Mouse (Mus musculus) MEL (cell line): ENCODE measurements around the gene 6030408B16Rik. TPM values are rescaled to one million over a fixed set of nuclear protein-coding genes. Genes with fewer than 3 reads are reported as not detected.

ENCODE experiments used
- DNase-seq: peaks from one replicate; pipeline ENCODE4 v3.0.0; 2011; ENCODE audit warnings: low read depth, low spot score
- H3K27ac ChIP-seq: 2 replicates; pipeline ENCODE4 v1.5.1; 2012; ENCODE audit warnings: low read depth, mild to moderate bottlenecking, control low read depth, low read length, moderate library complexity; ENCODE audit not compliant: control insufficient read depth
- H3K27me3 ChIP-seq, 2 experiments: fragments of 150-350 bp in 1 of 2; sonication (generic) in 1 of 2; 2 replicates each; pipeline ENCODE4 v1.6.1; 2012; ENCODE audit warnings: low read length in 2 of 2, mild to moderate bottlenecking in 2 of 2, improper control_type of control experiment in 1 of 2, moderate library complexity in 1 of 2; ENCODE audit not compliant: insufficient read depth in 2 of 2, control insufficient read depth in 1 of 2
- H3K36me3 ChIP-seq, 2 experiments: 2 replicates each; pipeline ENCODE4 v1.6.1; 2012 to 2014; ENCODE audit warnings: low read length in 2 of 2, improper control_type of control experiment in 1 of 2, inconsistent platforms in 1 of 2, mild to moderate bottlenecking in 1 of 2; ENCODE audit not compliant: insufficient read depth in 2 of 2, control insufficient read depth in 1 of 2
- H3K4me1 ChIP-seq, 2 experiments: fragments of 150-350 bp in 1 of 2; sonication (generic) in 1 of 2; 2 replicates each; pipeline ENCODE4 v1.6.1; 2012; ENCODE audit warnings: low read length in 2 of 2, improper control_type of control experiment in 1 of 2, mild to moderate bottlenecking in 1 of 2; ENCODE audit not compliant: insufficient read depth in 2 of 2, control insufficient read depth in 1 of 2
- H3K4me3 ChIP-seq, 2 experiments: fragments of 150-350 bp in 1 of 2; sonication (generic) in 1 of 2; 2 replicates each; pipeline ENCODE4 v1.5.1; 2012; ENCODE audit warnings: low read depth in 2 of 2, low read length in 2 of 2, mild to moderate bottlenecking in 2 of 2, moderate library complexity in 2 of 2, control low read depth in 1 of 2, improper control_type of control experiment in 1 of 2; ENCODE audit not compliant: control insufficient read depth in 1 of 2, insufficient read depth in 1 of 2
- H3K79me2 ChIP-seq: 2 replicates; pipeline ENCODE4 v1.6.1; 2012; ENCODE audit warnings: mild to moderate bottlenecking, low read length, moderate library complexity; ENCODE audit not compliant: control insufficient read depth, poor library complexity, insufficient read depth
- H3K9ac ChIP-seq: 2 replicates; pipeline ENCODE4 v1.6.1; 2012; ENCODE audit warnings: low read depth, mild to moderate bottlenecking, control low read depth, low read length, moderate library complexity; ENCODE audit not compliant: control insufficient read depth, poor library complexity, severe bottlenecking
- H3K9me3 ChIP-seq: fragments of 150-350 bp; sonication (generic); replicated peaks from 2 replicates; pipeline ENCODE4 v1.6.1; 2012; ENCODE audit warnings: mild to moderate bottlenecking, low read length, improper control_type of control experiment, moderate library complexity; ENCODE audit not compliant: insufficient read depth
- CHD2 ChIP-seq: IDR thresholded peaks from 2 replicates; pipeline ENCODE4 v1.6.1; 2011; ENCODE audit warnings: low read length, improper control_type of control experiment
- CTCF ChIP-seq, 3 experiments: IDR thresholded peaks in 2 of 3; conservative IDR thresholded peaks in 1 of 3; 2 replicates each; pipeline ENCODE4 v1.5.1; 2011 to 2012; ENCODE audit warnings: low read length in 3 of 3, low read depth in 2 of 3, mild to moderate bottlenecking in 2 of 3, improper control_type of control experiment in 1 of 3, inconsistent platforms in 1 of 3, mixed read lengths in 1 of 3, moderate library complexity in 1 of 3; ENCODE audit not compliant: control insufficient read depth in 1 of 3, insufficient read depth in 1 of 3, poor library complexity in 1 of 3, severe bottlenecking in 1 of 3
- E2F4 ChIP-seq: IDR thresholded peaks from 2 replicates; pipeline ENCODE4 v1.6.1; 2011; ENCODE audit warnings: low read depth, low read length, improper control_type of control experiment, borderline replicate concordance
- EP300 ChIP-seq, 2 experiments: IDR thresholded peaks; 2 replicates each; pipeline ENCODE4 v1.6.1; 2011; ENCODE audit warnings: improper control_type of control experiment in 2 of 2, low read length in 2 of 2, low read depth in 1 of 2, mild to moderate bottlenecking in 1 of 2
- ETS1 ChIP-seq: IDR thresholded peaks from 2 replicates; pipeline ENCODE4 v1.6.1; 2012; ENCODE audit warnings: low read depth, mild to moderate bottlenecking, inconsistent platforms, low read length, improper control_type of control experiment, moderate library complexity
- GATA1 ChIP-seq: IDR thresholded peaks from 2 replicates; pipeline ENCODE4 v1.6.1; 2011; ENCODE audit warnings: low read depth, low read length, improper control_type of control experiment
- HCFC1 ChIP-seq: IDR thresholded peaks from 2 replicates; pipeline ENCODE4 v1.6.1; 2012; ENCODE audit warnings: low read depth, mild to moderate bottlenecking, inconsistent platforms, low read length, improper control_type of control experiment, moderate library complexity
- JUND ChIP-seq: IDR thresholded peaks from 2 replicates; pipeline ENCODE4 v1.6.1; 2011; ENCODE audit warnings: low read depth, mild to moderate bottlenecking, improper control_type of control experiment, low read length
- MAFK ChIP-seq: IDR thresholded peaks from 2 replicates; pipeline ENCODE4 v1.6.1; 2011; ENCODE audit warnings: low read depth, mild to moderate bottlenecking, low read length, improper control_type of control experiment, borderline replicate concordance
- MAZ ChIP-seq: IDR thresholded peaks from 2 replicates; pipeline ENCODE4 v1.6.1; 2012; ENCODE audit warnings: low read depth, mild to moderate bottlenecking, inconsistent platforms, low read length, improper control_type of control experiment
- MEF2A ChIP-seq: IDR thresholded peaks from 2 replicates; pipeline ENCODE4 v1.6.1; 2014; ENCODE audit warnings: low read depth, mild to moderate bottlenecking, inconsistent platforms, low read length, improper control_type of control experiment; ENCODE audit not compliant: poor library complexity, insufficient replicate concordance, severe bottlenecking; ENCODE audit errors: extremely low read depth
- MXI1 ChIP-seq: IDR thresholded peaks from 2 replicates; pipeline ENCODE4 v1.6.1; 2011; ENCODE audit warnings: mild to moderate bottlenecking, low read depth, low read length, improper control_type of control experiment
- NELFE ChIP-seq: IDR thresholded peaks from 2 replicates; pipeline ENCODE4 v1.6.1; 2011; ENCODE audit warnings: low read depth, low read length, improper control_type of control experiment
- NRF1 ChIP-seq: IDR thresholded peaks from 2 replicates; pipeline ENCODE4 v1.6.1; 2014; ENCODE audit warnings: low read depth, mild to moderate bottlenecking, inconsistent platforms, low read length, improper control_type of control experiment, moderate library complexity; ENCODE audit not compliant: poor library complexity, insufficient read depth, severe bottlenecking
- POLR2A ChIP-seq, 2 experiments: IDR thresholded peaks; 2 replicates each; pipeline ENCODE4 v1.6.1; 2011 to 2012; ENCODE audit warnings: low read length in 2 of 2, mild to moderate bottlenecking in 2 of 2, control low read depth in 1 of 2, improper control_type of control experiment in 1 of 2, low read depth in 1 of 2, moderate library complexity in 1 of 2; ENCODE audit not compliant: control insufficient read depth in 1 of 2, insufficient read depth in 1 of 2, poor library complexity in 1 of 2
- POLR2AphosphoS2 ChIP-seq: IDR thresholded peaks from 2 replicates; pipeline ENCODE4 v1.6.1; 2011; ENCODE audit warnings: low read length, improper control_type of control experiment
- POLR2AphosphoS5 ChIP-seq: IDR thresholded peaks from 2 replicates; pipeline ENCODE4 v1.6.1; 2012; ENCODE audit warnings: low read depth, borderline replicate concordance, mild to moderate bottlenecking, inconsistent platforms, low read length, moderate library complexity, mixed read lengths
- RCOR1 ChIP-seq: IDR thresholded peaks from 2 replicates; pipeline ENCODE4 v1.6.1; 2012; ENCODE audit warnings: low read depth, mild to moderate bottlenecking, inconsistent platforms, low read length, improper control_type of control experiment
- SIN3A ChIP-seq: IDR thresholded peaks from 2 replicates; pipeline ENCODE4 v1.6.1; 2012; ENCODE audit warnings: low read length, improper control_type of control experiment, inconsistent platforms
- TBP ChIP-seq: IDR thresholded peaks from 2 replicates; pipeline ENCODE4 v1.8.0; 2011; ENCODE audit warnings: low read depth, low read length, improper control_type of control experiment
- ZC3H11A ChIP-seq: IDR thresholded peaks from 2 replicates; pipeline ENCODE4 v1.6.1; 2012; ENCODE audit warnings: low read depth, mild to moderate bottlenecking, inconsistent platforms, low read length, improper control_type of control experiment
- ZKSCAN1 ChIP-seq: IDR thresholded peaks from 2 replicates; pipeline ENCODE4 v1.6.1; 2012; ENCODE audit warnings: low read depth, mild to moderate bottlenecking, inconsistent platforms, low read length, improper control_type of control experiment, moderate library complexity
- polyA plus RNA-seq, 2 experiments: library from polyadenylated mRNA; stranded (reverse) in 1 of 2; unstranded in 1 of 2; fragments of >175 nt in 1 of 2; fragments of >200 nt in 1 of 2; gene quantifications; 2 replicates each; pipeline versions ENCODE4 v1.2.1 to v1.2.4; 2012; ENCODE audit warnings: low replicate concordance in 2 of 2, low read depth in 1 of 2; ENCODE audit not compliant: insufficient read length in 2 of 2, insufficient read depth in 1 of 2, missing spikeins in 1 of 2
- total RNA-seq: library from RNA; depleted of rRNA; stranded (reverse); fragments of 300-350 nt; gene quantifications from 2 replicates; pipeline ENCODE4 v1.2.3, GENCODE M21; 2012

Gene 6030408B16Rik
- total and polyA plus RNA-seq, 3 experiments, result 0.12 to 0.18 TPM; not detected in 1

- no peak for DNase-seq
- H3K4me1 ChIP-seq, result peaks cover 3 to 15% of the 10 kb centered on the region in 2 experiments; a peak in 3 of 4 replicates
- H3K4me3 ChIP-seq, result no peak overlapping the region
- no peaks in the 10 kb centered on the region for H3K27me3 ChIP-seq
- no peak overlapping the region for H3K9ac ChIP-seq
- peaks cover 13% of the 10 kb centered on the region for H3K79me2 ChIP-seq
- H3K9me3 ChIP-seq, result no peaks in the 10 kb centered on the region
- peaks cover 0 to 14% of the 10 kb centered on the region in 2 experiments for H3K36me3 ChIP-seq
- TF ChIP-seq E2F4, result no peak
- H3K27ac ChIP-seq, result no peak overlapping the region
These were observed 5.7 kb upstream of the 6030408B16Rik start for GRCm38 (mm10) chr15:101287361-101287760.

- no peak overlapping the region for H3K9ac ChIP-seq
- no peaks in the 10 kb centered on the region for H3K4me1 ChIP-seq
- H3K79me2 ChIP-seq, result peaks cover under 1% of the 10 kb centered on the region
- DNase-seq, result no peak
- H3K36me3 ChIP-seq, result no peaks in the 10 kb centered on the region; a peak in 3 of 4 replicates
- no peaks in the 10 kb centered on the region for H3K27me3 ChIP-seq
- TF ChIP-seq TBP, result no peak
- no peak for TF ChIP-seq EP300 (IDR thresholded peaks at IDR 0.05; ENCODE audit: low read depth in 1 of 2, low read length in 2 of 2)
- TF ChIP-seq NRF1, result no peak
- TF ChIP-seq ZKSCAN1, result no peak
- no peak for TF ChIP-seq POLR2A (IDR thresholded peaks at IDR 0.05; ENCODE audit: control insufficient read depth in 1 of 2, insufficient read depth in 1 of 2, low read depth in 1 of 2, low read length in 2 of 2, poor library complexity in 1 of 2)
- TF ChIP-seq ZC3H11A, result no peak
- no peak for TF ChIP-seq JUND
- no peak for TF ChIP-seq SIN3A
- no peak for TF ChIP-seq RCOR1
- no peaks in the 10 kb centered on the region for H3K9me3 ChIP-seq
- H3K4me3 ChIP-seq, result no peak overlapping the region
- H3K27ac ChIP-seq, result no peak overlapping the region
These were observed 2.7 kb upstream of the 6030408B16Rik start for GRCm38 (mm10) chr15:101290354-101290753.

GRCm38 (mm10) chr15:101292012-101292411 is 1.0 kb upstream of the 6030408B16Rik start:
- Histone ChIP-seq H3K4me1 (no peaks in the 10 kb centered on the region), H3K27me3 (no peaks in the 10 kb centered on the region), H3K79me2 (no peaks in the 10 kb centered on the region; the same call in 1 of the 2 replicates), H3K9me3 (no peaks in the 10 kb centered on the region), H3K9ac (no peak overlapping the region), H3K36me3 (no peaks in the 10 kb centered on the region; a peak in 2 of 4 replicates), H3K27ac (no peak overlapping the region), H3K4me3 (no peak overlapping the region)
- no peak for DNase-seq
- no peak for TF ChIP-seq CHD2
- TF ChIP-seq EP300 (IDR thresholded peaks at IDR 0.05; ENCODE audit: low read depth in 1 of 2, low read length in 2 of 2), result no peak
- no peak for TF ChIP-seq MAFK
- no peak for TF ChIP-seq POLR2AphosphoS2
- TF ChIP-seq CTCF (IDR thresholded peaks at IDR 0.05 in 2 of 3, conservative IDR thresholded peaks at IDR 0.05 in 1 of 3; ENCODE audit: control insufficient read depth in 1 of 3, insufficient read depth in 1 of 3, low read depth in 2 of 3, low read length in 3 of 3, poor library complexity in 1 of 3, severe bottlenecking in 1 of 3), result no peak
- no peak for TF ChIP-seq NELFE
- TF ChIP-seq MXI1, result no peak
- no peak for TF ChIP-seq POLR2AphosphoS5
- TF ChIP-seq MEF2A, result no peak
- no peak for TF ChIP-seq MAZ
- no peak for TF ChIP-seq GATA1
- no peak for TF ChIP-seq HCFC1
- no peak for TF ChIP-seq ETS1
